Mouse (Mus musculus): Measurements from ENCODE around the gene Ucp2. TPM values are rescaled to one million over a fixed set of nuclear protein-coding genes. Genes with fewer than 3 reads are reported as not detected.

Gene Ucp2
- 1,000 to 10,000 TPM; 1,621 to 1,780 TPM for polyA plus RNA-seq (2017; shearing (Covaris generic))

DNA sequence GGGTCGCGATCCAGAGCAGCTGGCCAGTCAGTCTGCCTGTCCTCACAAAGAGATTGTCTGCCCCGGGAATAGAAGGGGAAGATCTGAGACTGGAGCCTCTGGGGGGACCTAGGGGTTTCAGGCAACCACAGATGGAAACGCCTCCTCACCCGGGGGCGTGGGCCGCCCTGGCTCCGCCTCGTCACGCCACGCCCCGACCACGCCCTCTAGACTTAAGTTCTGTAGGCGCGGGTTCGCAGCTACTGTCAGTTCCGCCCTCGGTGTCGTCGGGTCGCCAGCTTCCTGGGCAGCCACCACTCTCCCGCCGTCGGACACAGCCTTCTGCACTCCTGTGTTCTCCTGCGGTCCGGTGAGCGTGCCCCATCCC, at the start of gene Ucp2:
TSS of gene Ucp2 (plus strand) at position 221 of the 367 bp plus-strand sequence.

GRCm38 (mm10) chr7:100472777-100473176, 20.4 kb upstream of the Ucp2 start, which contains the start of gene Ucp3:
TSS of gene Ucp3 (plus strand) at chr7:100472990.

DNA sequence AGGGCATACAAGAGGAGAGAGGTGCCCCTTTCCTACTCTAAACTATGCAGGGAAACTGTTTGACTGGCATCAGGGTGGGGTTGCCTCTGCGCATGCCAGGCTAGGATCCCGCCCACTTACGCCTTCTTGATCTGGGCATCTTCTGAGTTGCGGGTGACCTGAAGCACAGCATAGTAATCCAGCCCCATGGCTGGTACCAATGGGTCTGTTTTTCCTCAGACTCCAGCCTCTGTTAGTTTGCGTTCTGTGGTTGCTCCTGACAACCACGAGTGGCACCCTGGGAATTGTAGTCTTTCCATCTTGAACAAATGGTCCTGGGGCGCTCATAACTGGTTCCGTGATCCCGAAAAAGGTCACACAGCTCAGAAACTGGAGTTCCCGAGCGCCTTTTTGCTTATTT, 21.4 kb downstream of the Ucp2 start, which contains the start of gene Dnajb13:
TSS of gene Dnajb13 (minus strand) at position 388 of the 400 bp plus-strand sequence.

GRCm38 (mm10) chr7:100536804-100537518, 43.8 kb downstream of the Ucp2 start, which contains the start of gene Coa4:
TSS of gene Coa4 (plus strand) at chr7:100537071.

Other genes with a start within 250 kb of the Ucp2 start
- 1 to 10 TPM in 1 of 2 experiments, under 1 TPM in 1; 0.30 to 1.4 TPM for gene P4ha3, start 207.8 kb upstream of the Ucp2 start, polyA plus RNA-seq (2017; shearing (Covaris generic))
- gene C2cd3, start 121.1 kb upstream of the Ucp2 start, polyA plus RNA-seq (2017; shearing (Covaris generic)): 10 to 100 TPM; 36.7 to 42.0 TPM
- 10 to 100 TPM; 30.5 to 36.5 TPM for gene Ppme1, start 121.0 kb upstream of the Ucp2 start, polyA plus RNA-seq (2017; shearing (Covaris generic))
- 1 to 10 TPM in 1 of 2 experiments, under 1 TPM in 1; 0.72 to 1.4 TPM for gene Ucp3, start 20.3 kb upstream of the Ucp2 start, polyA plus RNA-seq (2017; shearing (Covaris generic))
- gene Dnajb13, start 21.6 kb downstream of the Ucp2 start, polyA plus RNA-seq (2017; shearing (Covaris generic)): 10 to 100 TPM in 1 of 2 experiments, 1 to 10 TPM in 1; 9.6 to 10.4 TPM
- 10 to 100 TPM; 14.5 to 16.4 TPM for gene Coa4, start 43.7 kb downstream of the Ucp2 start, polyA plus RNA-seq (2017; shearing (Covaris generic))
- 10 to 100 TPM; 46.8 to 66.2 TPM for gene Rab6a, start 114.1 kb downstream of the Ucp2 start, polyA plus RNA-seq (2017; shearing (Covaris generic))
- 10 to 100 TPM; 42.7 to 56.6 TPM for gene Mrpl48, start 115.0 kb downstream of the Ucp2 start, polyA plus RNA-seq (2017; shearing (Covaris generic))
- under 1 TPM in 1 of 2 experiments, not detected in 1; 0.81 TPM for gene Plekhb1, start 169.1 kb downstream of the Ucp2 start, polyA plus RNA-seq (2017; shearing (Covaris generic))
- gene Fam168a, start 213.3 kb downstream of the Ucp2 start, polyA plus RNA-seq (2017; shearing (Covaris generic)): 10 to 100 TPM; 16.8 to 25.5 TPM

All from inflammation-experienced regulatory T-cells (primary cell).